Mouse (Mus musculus): ENCODE data around the gene Tle2. TPM values are rescaled to one million over a fixed set of nuclear protein-coding genes. Genes with fewer than 3 reads are reported as not detected.
A peak's percentile ranks its signal among the peaks of the same experiment; 100 is the strongest.

Gene Tle2
- polyA plus RNA-seq, 1 experiment from 2014 or later = 17.7 TPM

- Histone ChIP-seq H3K36me3 (ENCODE audit: control insufficient read depth, insufficient read depth, low read length) (no peaks in the 10 kb centered on the region), H3K9ac (replicated peaks; ENCODE audit: low read depth, low read length) (peak overlapping the region; percentile 50; the same call in 1 of the 2 replicates), H3K27ac (ENCODE audit: low read length) (peak overlapping the region; percentile 27; the same call in 1 of the 2 replicates)
Observed at GRCm38 (mm10) chr10:81575695-81576094, 1.3 kb downstream of the Tle2 start.

GRCm38 (mm10) chr10:81579967-81580366 lies 5.6 kb downstream of the Tle2 start:
- Histone ChIP-seq H3K9me3 (ENCODE audit: control insufficient read depth, low read depth, low read length) (no peaks in the 10 kb centered on the region), H3K27ac (ENCODE audit: low read length) (no peak overlapping the region), H3K27me3 (ENCODE audit: control insufficient read depth, insufficient read depth, low read length) (no peaks in the 10 kb centered on the region), H3K36me3 (ENCODE audit: control insufficient read depth, insufficient read depth, low read length) (0 out of 2 replicates have a peak, but pooled peaks cover 3% of the 10 kb centered on the region), H3K4me2 (replicated peaks; ENCODE audit: low read depth, low read length) (no peak overlapping the region), H3K4me3 (ENCODE audit: low read depth, low read length) (no peak overlapping the region), H3K9ac (replicated peaks; ENCODE audit: low read depth, low read length) (no peak overlapping the region), H3K4me1 (ENCODE audit: control insufficient read depth, insufficient read depth, low read length) (peaks cover 6% of the 10 kb centered on the region)
- 79% methylated on average over 4 of the region's 4 CpGs for WGBS
- ATAC-seq (ENCODE audit: insufficient number of reproducible peaks, insufficient read depth, low FRiP score, low read depth) = no peak

More at GRCm38 (mm10) chr10:81575695-81576094, 1.3 kb downstream of the Tle2 start:
- no peak for ATAC-seq (ENCODE audit: insufficient number of reproducible peaks, insufficient read depth, low FRiP score, low read depth)
- 2% methylated on average over 6 of the region's 6 CpGs for WGBS
- Histone ChIP-seq H3K4me1 (ENCODE audit: control insufficient read depth, insufficient read depth, low read length) (peaks cover 25% of the 10 kb centered on the region), H3K4me3 (ENCODE audit: low read depth, low read length) (peak overlapping the region; percentile 60), H3K4me2 (replicated peaks; ENCODE audit: low read depth, low read length) (peak overlapping the region; percentile 89), H3K9me3 (ENCODE audit: control insufficient read depth, low read depth, low read length) (no peaks in the 10 kb centered on the region), H3K27me3 (ENCODE audit: control insufficient read depth, insufficient read depth, low read length) (no peaks in the 10 kb centered on the region)

GRCm38 (mm10) chr10:81580441-81581070 lies 6.2 kb downstream of the Tle2 start:
- no peak; the same call in 1 of the 2 replicates for ATAC-seq (ENCODE audit: insufficient number of reproducible peaks, insufficient read depth, low FRiP score, low read depth)
- H3K27ac ChIP-seq (ENCODE audit: low read length) = no peak overlapping the region
- no peak overlapping the region for H3K9ac ChIP-seq (replicated peaks; ENCODE audit: low read depth, low read length)
- H3K4me3 ChIP-seq (ENCODE audit: low read depth, low read length) = no peak overlapping the region
- H3K27me3 ChIP-seq (ENCODE audit: control insufficient read depth, insufficient read depth, low read length) = no peaks in the 10 kb centered on the region
- peaks cover 6% of the 10 kb centered on the region for H3K4me1 ChIP-seq (ENCODE audit: control insufficient read depth, insufficient read depth, low read length)
- no peak overlapping the region for H3K4me2 ChIP-seq (replicated peaks; ENCODE audit: low read depth, low read length)
- no peaks in the 10 kb centered on the region for H3K9me3 ChIP-seq (ENCODE audit: control insufficient read depth, low read depth, low read length)
- 48% methylated on average over 25 of the region's 25 CpGs for WGBS
- 0 out of 2 replicates have a peak, but pooled peaks cover 3% of the 10 kb centered on the region for H3K36me3 ChIP-seq (ENCODE audit: control insufficient read depth, insufficient read depth, low read length)

- H3K4me2 ChIP-seq (replicated peaks; ENCODE audit: low read depth, low read length) = no peak overlapping the region
- peaks cover 14% of the 10 kb centered on the region; the same call in 1 of the 2 replicates for H3K36me3 ChIP-seq (ENCODE audit: control insufficient read depth, insufficient read depth, low read length)
- no peak for ATAC-seq (ENCODE audit: insufficient number of reproducible peaks, insufficient read depth, low FRiP score, low read depth)
- no peak overlapping the region for H3K4me3 ChIP-seq (ENCODE audit: low read depth, low read length)
- H3K9me3 ChIP-seq (ENCODE audit: control insufficient read depth, low read depth, low read length) = no peaks in the 10 kb centered on the region
- WGBS = 58% methylated on average over 6 of the region's 6 CpGs
- no peak overlapping the region for H3K9ac ChIP-seq (replicated peaks; ENCODE audit: low read depth, low read length)
- H3K27me3 ChIP-seq (ENCODE audit: control insufficient read depth, insufficient read depth, low read length) = no peaks in the 10 kb centered on the region
- H3K27ac ChIP-seq (ENCODE audit: low read length) = no peak overlapping the region
- H3K4me1 ChIP-seq (ENCODE audit: control insufficient read depth, insufficient read depth, low read length) = no peaks in the 10 kb centered on the region; the same call in 1 of the 2 replicates
Observed at GRCm38 (mm10) chr10:81583347-81583746, 9.0 kb downstream of the Tle2 start.

GRCm38 (mm10) chr10:81588739-81589138 lies 14.4 kb downstream of the Tle2 start:
- H3K4me2 ChIP-seq (replicated peaks; ENCODE audit: low read depth, low read length) = no peak overlapping the region
- H3K9ac ChIP-seq (replicated peaks; ENCODE audit: low read depth, low read length) = no peak overlapping the region
- H3K36me3 ChIP-seq (ENCODE audit: control insufficient read depth, insufficient read depth, low read length) = peaks cover 16% of the 10 kb centered on the region; the same call in 1 of the 2 replicates
- no peaks in the 10 kb centered on the region for H3K27me3 ChIP-seq (ENCODE audit: control insufficient read depth, insufficient read depth, low read length)
- H3K27ac ChIP-seq (ENCODE audit: low read length) = no peak overlapping the region
- 67% methylated on average over 7 of the region's 7 CpGs for WGBS
- H3K9me3 ChIP-seq (ENCODE audit: control insufficient read depth, low read depth, low read length) = no peaks in the 10 kb centered on the region
- no peaks in the 10 kb centered on the region for H3K4me1 ChIP-seq (ENCODE audit: control insufficient read depth, insufficient read depth, low read length)
- H3K4me3 ChIP-seq (ENCODE audit: low read depth, low read length) = no peak overlapping the region
- no peak for ATAC-seq (ENCODE audit: insufficient number of reproducible peaks, insufficient read depth, low FRiP score, low read depth)

GRCm38 (mm10) chr10:81591846-81592245 lies 17.5 kb downstream of the Tle2 start:
- Histone ChIP-seq H3K27ac (ENCODE audit: low read length) (no peak overlapping the region), H3K9me3 (ENCODE audit: control insufficient read depth, low read depth, low read length) (no peaks in the 10 kb centered on the region), H3K36me3 (ENCODE audit: control insufficient read depth, insufficient read depth, low read length) (peaks cover 9% of the 10 kb centered on the region; the same call in 1 of the 2 replicates), H3K4me1 (ENCODE audit: control insufficient read depth, insufficient read depth, low read length) (peaks cover 15% of the 10 kb centered on the region), H3K4me3 (ENCODE audit: low read depth, low read length) (no peak overlapping the region), H3K9ac (replicated peaks; ENCODE audit: low read depth, low read length) (no peak overlapping the region), H3K27me3 (ENCODE audit: control insufficient read depth, insufficient read depth, low read length) (no peaks in the 10 kb centered on the region), H3K4me2 (replicated peaks; ENCODE audit: low read depth, low read length) (no peak overlapping the region)
- WGBS = 60% methylated on average over 9 of the region's 9 CpGs
- ATAC-seq (ENCODE audit: insufficient number of reproducible peaks, insufficient read depth, low FRiP score, low read depth) = no peak

GRCm38 (mm10) chr10:81592631-81593030 lies 18.3 kb downstream of the Tle2 start:
- WGBS = 80% methylated on average over 7 of the region's 7 CpGs
- peaks cover 23% of the 10 kb centered on the region for H3K4me1 ChIP-seq (ENCODE audit: control insufficient read depth, insufficient read depth, low read length)
- peaks cover 9% of the 10 kb centered on the region; the same call in 1 of the 2 replicates for H3K36me3 ChIP-seq (ENCODE audit: control insufficient read depth, insufficient read depth, low read length)
- H3K27ac ChIP-seq (ENCODE audit: low read length) = no peak overlapping the region
- H3K9me3 ChIP-seq (ENCODE audit: control insufficient read depth, low read depth, low read length) = no peaks in the 10 kb centered on the region
- no peak overlapping the region for H3K9ac ChIP-seq (replicated peaks; ENCODE audit: low read depth, low read length)
- no peak overlapping the region for H3K4me2 ChIP-seq (replicated peaks; ENCODE audit: low read depth, low read length)
- H3K27me3 ChIP-seq (ENCODE audit: control insufficient read depth, insufficient read depth, low read length) = no peaks in the 10 kb centered on the region
- no peak overlapping the region for H3K4me3 ChIP-seq (ENCODE audit: low read depth, low read length)
- no peak for ATAC-seq (ENCODE audit: insufficient number of reproducible peaks, insufficient read depth, low FRiP score, low read depth)

GRCm38 (mm10) chr10:81593223-81593622 lies 18.9 kb downstream of the Tle2 start:
- Histone ChIP-seq H3K4me1 (ENCODE audit: control insufficient read depth, insufficient read depth, low read length) (peaks cover 29% of the 10 kb centered on the region), H3K27ac (ENCODE audit: low read length) (no peak overlapping the region), H3K27me3 (ENCODE audit: control insufficient read depth, insufficient read depth, low read length) (no peaks in the 10 kb centered on the region), H3K4me2 (replicated peaks; ENCODE audit: low read depth, low read length) (no peak overlapping the region), H3K9me3 (ENCODE audit: control insufficient read depth, low read depth, low read length) (no peaks in the 10 kb centered on the region), H3K4me3 (ENCODE audit: low read depth, low read length) (no peak overlapping the region), H3K9ac (replicated peaks; ENCODE audit: low read depth, low read length) (no peak overlapping the region), H3K36me3 (ENCODE audit: control insufficient read depth, insufficient read depth, low read length) (peaks cover 6% of the 10 kb centered on the region; the same call in 1 of the 2 replicates)
- 75% methylated on average over 4 of the region's 4 CpGs for WGBS
- no peak for ATAC-seq (ENCODE audit: insufficient number of reproducible peaks, insufficient read depth, low FRiP score, low read depth)
